Mouse (Mus musculus) natural killer cell, adult 2 months (primary cell): ENCODE results near the gene Fli1.
A peak's percentile ranks its signal among the peaks of the same experiment; 100 is the strongest.

Experiments
- DNase-seq, 2 experiments: peaks; one replicate each; pipeline ENCODE4 v3.0.0; 2022; ENCODE audit warnings: low spot score in 2 of 2

The Fli1 gene

GRCm38 (mm10) chr9:32503423-32503822 lies 39.2 kb downstream of the Fli1 start:
- DNase-seq: no peak

- DNase-seq: no peak
Measured at GRCm38 (mm10) chr9:32502256-32503010, 40.2 kb downstream of the Fli1 start.

- DNase-seq: peak; percentile 68 to 80
Measured at GRCm38 (mm10) chr9:32500886-32501285, 41.8 kb downstream of the Fli1 start.

DNA sequence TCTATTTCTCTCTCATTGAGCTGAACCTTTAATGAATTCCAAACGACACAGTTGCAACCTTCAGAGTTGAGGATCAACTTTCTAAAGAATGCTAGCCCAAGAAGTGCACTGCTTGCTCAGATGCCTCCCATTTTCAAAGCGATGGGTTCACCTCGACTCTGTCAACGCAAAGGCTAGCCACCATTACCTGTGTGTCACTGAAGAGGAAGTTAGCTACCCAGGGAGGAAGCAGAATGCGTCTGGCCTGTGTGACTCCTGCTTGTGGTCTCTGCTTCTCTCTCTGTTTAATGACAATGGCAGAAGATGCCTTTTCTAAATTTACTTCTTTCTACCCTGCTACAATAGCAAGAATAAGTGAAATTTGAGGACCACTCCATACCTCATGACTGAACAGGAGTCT lies 42.6 kb downstream of the Fli1 start:
- peak; percentile 62 to 75 for DNase-seq

- DNase-seq: peak; percentile 68 to 85
Measured at GRCm38 (mm10) chr9:32499469-32499868, 43.2 kb downstream of the Fli1 start.

- DNase-seq: no peak
Measured at GRCm38 (mm10) chr9:32495643-32495997, 47.0 kb downstream of the Fli1 start.

DNA sequence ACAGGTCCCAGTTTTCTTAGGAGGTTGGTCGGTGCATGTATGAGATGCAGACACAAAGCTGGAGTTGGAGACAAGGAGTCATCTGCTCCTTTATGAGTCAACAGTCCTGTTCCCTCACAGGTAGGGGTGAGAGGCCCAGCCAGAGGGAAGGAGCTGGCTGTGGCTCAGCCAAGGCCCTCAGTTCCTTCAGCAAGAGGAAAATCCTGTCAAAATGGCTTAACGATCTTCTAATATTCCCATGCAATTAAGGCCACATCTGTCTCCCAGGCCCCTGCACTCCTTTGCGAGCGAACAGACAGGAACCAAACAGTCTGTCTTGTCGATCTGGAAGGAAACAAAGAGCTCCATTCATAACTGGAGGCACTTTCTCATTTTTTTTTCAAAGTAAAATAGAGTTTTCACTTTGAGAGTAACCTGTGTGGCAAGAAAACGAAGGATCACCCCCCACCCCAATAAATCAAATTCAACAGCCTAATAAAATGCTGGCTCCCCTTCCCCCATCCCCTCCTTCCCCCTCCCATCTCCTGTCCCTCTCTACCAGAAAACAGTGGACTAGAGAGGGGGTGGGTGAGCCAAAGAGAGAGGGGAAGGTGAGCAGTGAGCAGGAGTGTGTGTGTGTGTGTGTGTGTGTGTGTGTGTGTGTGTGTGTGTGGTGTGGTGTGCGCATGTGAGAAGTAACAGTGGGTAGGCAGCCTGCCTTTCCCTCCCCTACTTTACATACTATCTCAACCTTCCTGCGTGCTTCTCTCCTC lies 47.6 kb downstream of the Fli1 start:
- DNase-seq: peak in 1 of 2 experiments; percentile 23

DNA sequence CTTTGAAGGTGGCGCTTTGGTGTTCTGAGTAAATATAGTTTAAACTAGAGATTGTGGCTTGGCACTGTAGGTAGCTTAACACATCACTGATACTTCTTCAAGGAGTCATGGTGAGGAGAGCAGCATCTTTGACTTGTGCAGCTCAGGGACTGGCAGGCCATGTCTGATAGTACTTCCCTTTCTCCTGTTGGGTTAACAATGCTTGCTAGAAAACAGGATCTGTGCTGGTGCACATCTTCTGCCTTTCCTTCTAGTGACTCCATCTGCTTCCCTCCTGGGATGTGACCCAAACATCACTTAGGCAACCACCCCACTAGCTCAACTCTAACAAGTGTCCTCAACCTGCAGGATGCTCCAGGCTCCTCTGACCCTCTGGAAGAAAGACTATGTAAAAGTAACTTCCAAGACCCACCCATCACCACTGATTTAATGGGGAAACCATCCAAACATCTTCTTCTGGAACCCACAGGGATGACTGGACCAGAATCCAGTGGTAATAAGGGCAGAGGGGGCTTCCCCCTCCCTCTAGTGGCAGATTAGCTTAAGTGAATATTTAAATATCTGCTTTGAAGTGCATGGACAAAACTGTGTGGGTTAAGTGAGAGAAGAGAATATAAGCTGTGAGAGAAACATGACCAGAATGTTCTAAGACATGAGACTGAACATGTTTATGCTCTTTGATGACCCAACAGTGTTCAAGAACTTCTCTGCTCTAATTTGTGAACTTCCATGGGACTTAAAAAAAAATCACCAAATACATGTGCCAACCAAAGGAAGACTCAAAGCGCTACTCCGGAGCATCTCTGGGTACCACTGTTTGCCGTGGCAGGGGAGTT lies 48.9 kb downstream of the Fli1 start:
- no peak for DNase-seq

DNA sequence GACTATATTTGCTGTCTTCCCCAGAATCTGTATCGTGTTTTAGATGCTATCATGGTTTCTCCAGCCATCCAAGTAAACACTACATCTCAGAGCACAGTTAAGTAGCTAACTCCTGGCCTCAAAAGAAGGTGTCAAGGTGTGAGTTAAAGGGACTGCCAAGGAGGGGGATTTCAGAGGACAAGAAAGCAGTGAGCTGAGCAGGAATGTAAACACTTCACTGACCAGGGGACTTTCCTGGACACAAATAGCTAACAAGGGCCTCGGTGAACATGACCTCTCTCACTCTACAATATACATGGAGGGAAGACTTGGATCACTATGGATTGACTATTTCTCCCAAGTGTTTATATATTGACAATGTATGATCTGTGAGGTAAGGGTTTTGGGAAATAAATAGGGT lies 49.9 kb downstream of the Fli1 start:
- DNase-seq: no peak

DNA sequence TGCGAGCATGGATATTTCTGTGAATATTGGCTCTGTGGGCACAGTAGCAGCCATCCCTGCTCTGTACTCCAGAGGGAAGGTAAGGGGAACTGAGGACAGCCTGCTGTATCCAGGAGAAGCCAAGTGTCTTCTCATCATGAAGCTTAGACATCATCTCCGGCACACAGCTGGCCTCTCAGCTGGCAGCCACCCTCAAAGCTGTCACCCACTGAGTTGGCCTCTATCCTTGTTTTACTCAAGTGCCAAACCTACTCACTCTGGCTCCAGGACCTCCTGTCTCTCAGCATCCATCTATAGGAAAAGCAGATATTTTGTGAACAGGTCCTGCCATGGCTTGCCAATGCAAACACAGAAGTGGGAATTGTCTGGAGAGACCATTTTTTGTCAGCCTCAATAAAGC lies 51.2 kb downstream of the Fli1 start:
- no peak for DNase-seq

DNA sequence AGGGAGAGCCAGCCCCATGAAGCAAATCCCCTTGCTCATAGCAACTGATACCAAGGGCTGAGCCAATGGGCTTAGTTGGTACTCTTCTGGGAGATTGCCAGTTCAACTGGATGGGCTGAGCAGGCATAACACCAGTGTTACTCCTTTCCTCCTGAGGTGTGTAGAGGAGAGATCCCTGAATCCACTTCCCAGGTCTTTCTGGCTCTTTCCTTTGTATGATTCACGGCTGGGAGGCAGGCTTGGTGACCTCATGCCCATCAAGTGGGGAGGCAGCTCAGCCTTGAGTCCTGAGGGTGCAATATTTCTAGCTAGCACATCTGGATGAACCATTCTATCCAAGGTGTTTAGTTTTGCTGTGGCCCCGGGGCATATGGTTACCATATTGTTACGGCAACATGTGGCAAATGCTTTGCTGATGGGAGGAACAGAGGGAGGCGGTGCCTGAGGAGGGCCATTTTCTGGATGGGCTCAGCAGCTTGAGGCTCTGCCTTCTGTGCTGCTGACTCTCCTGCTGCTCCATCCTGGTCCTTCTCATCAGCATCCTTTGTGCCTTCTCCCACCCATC lies 52.8 kb downstream of the Fli1 start:
- DNase-seq: no peak

GRCm38 (mm10) chr9:32489315-32489714 lies 53.3 kb downstream of the Fli1 start:
- DNase-seq: peak in 1 of 2 experiments; percentile 46

GRCm38 (mm10) chr9:32488627-32489026 lies 54.0 kb downstream of the Fli1 start:
- no peak for DNase-seq

DNA sequence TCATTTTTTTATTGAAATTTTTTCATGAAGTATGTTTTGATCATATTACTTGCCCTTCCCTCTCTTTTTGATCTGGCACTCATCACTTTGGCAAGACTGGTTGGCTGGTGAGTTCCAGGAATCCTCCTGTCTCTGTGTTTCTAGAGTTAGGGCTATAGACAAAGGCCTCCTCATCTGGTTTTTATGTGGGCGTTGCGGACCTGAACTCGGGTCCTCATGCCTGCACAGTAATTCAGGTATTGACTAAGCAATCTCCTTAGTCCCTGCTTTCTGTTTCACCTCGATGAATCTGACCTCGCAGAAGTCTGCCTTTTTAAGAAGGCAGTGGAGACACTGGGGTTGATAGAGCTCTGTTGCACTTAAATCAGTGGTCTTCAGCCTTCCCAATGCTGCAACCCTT lies 54.8 kb downstream of the Fli1 start:
- DNase-seq: no peak

- no peak for DNase-seq
Measured at GRCm38 (mm10) chr9:32487401-32487800, 55.3 kb downstream of the Fli1 start.

DNA sequence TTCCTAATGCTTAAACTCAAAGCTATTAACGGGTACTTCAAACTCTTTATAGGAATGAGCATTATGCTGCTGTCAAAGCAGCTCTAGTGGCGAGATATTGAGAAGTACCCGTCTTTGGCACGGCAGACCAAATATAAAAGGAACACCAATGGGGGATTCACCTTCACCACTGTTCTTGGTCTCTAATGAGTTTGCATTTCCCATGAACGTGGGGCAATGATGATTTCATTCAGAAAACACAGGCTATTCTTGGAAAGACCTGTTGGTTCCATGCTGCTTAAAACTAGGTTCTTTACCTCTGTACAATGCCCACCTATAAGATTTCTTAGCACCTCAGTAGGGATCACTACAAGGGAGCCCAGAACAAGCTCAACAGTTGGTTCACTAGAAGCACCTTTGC lies 62.2 kb downstream of the Fli1 start:
- DNase-seq: no peak

DNA sequence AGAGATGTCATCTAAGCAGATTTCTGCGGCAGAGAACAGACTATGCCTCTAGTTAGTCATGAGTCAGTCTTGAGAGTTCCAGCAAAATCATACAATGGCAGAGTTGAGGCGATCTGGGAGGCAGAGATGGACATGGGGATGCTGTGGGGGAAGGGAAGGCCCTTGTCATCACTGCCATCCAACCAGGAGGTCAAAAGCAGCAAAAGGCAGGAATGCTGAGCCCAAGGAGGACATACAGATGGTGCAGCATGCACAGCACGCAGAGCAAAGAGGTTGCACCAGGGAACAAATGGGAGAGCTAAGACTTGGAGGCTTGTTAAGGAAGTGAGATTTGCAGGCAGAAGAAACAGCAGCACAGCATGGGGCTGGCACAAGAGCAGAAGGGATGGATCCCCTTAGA lies 63.9 kb downstream of the Fli1 start:
- no peak for DNase-seq

DNA sequence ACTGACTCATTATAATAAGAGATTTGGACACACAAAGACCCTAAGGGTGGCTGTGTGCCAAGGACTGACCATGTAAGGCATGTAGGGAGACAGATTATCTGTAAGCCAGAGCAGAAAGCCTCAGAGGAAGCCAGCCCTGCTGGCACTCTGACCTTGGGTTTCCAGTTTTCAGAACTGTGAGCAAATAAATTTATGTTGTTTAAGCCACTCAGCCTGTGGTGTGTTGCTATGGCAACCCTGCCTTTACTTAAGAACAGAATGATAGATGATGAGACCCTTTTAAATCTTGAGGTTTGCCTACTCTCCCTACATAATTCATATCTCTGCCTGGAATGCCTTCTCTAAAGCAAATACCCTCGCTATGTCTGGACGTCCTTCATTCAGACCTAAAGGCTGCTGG lies 64.6 kb downstream of the Fli1 start:
- no peak for DNase-seq

DNA sequence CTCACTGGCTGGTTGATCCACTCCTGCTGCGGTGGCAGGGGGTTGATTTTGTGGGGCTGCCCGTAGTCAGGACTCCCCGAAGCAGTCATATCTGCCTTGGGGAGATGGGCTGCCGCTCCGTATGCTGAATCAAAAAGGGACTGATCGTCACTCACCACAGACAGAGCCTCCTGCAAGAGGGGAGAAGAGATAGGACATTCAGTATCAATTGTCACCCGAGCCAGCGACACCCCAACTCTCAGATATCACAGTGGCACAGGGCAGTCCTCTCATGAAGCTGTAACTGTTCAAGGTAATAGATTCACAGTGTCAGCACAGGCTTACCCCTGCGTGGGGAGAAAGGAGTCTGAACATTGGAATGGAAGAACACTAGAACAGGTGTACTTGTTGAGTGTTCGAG lies 66.1 kb downstream of the Fli1 start:
- DNase-seq: no peak

DNA sequence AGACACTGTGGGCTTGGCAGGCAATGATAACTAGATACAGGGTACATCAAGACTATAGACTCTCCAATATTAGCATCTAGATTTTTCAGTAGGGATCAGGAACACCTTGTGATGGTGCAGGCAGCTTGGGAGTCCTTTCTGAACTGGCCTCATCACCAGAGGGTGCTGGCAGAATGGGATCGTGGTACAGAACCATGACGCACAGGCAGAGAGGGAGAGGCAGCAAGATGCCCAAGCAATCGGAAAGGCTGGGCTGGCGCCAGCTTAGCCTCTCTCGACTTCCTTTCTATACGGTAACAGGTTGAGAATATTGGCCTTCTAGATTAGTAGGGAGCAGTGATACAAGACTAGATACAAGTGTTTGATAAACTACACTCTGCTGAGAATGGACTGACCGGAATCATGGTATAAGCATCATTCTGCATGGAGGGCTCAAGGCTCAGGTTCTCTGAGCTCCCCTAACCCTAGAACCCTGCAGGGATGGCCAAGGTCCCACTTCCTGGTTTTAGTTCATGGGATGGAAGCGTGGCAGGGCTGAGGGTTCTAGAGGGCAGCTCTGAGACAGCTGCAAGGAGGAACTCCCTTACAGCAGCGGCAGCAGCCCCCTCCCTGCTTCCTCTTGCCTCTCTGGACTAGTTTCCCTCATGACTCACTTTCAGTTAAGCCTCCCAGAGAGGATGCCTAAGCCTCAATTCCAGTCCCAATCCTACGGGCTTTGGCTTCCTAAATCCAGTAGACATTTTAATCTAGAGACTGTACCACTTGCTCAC lies 67.9 kb downstream of the Fli1 start:
- DNase-seq: no peak

DNA sequence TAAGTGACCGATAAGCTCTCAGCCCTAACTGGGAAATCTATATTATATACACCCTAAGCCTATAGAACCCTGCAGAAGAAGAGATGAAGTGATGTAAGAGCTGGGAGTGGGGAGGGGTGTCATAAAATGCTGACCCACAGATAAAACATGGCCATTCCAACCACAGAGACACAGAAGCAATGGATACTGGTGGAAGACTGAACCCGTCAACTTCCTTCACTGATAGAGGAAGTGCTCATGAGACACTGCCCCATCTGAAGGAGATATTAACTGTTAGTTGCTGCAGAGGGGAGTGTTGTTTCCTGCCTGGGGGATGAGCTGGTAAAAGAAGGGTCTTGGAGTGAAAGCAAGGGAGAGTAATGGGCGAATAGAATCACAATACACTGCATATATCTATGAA lies 70.3 kb downstream of the Fli1 start:
- no peak for DNase-seq
